Mouse (Mus musculus): Measurements from ENCODE around the gene Lpcat4. TPM values are rescaled to one million over a fixed set of nuclear protein-coding genes. Genes with fewer than 3 reads are reported as not detected.

Lpcat4 gene
- polyA plus RNA-seq, 1 experiment from 2014 or later, result 15.9 TPM

GRCm38 (mm10) chr2:112287059-112287458 lies 47.8 kb downstream of the Lpcat4 start:
- Histone ChIP-seq H3K27me3 (replicated peaks; ENCODE audit: control insufficient read depth, insufficient read depth, low read length) (no peaks in the 10 kb centered on the region), H3K9me3 (ENCODE audit: control insufficient read depth, low read length) (no peaks in the 10 kb centered on the region), H3K9ac (replicated peaks; ENCODE audit: low read depth, low read length) (no peak overlapping the region), H3K4me2 (ENCODE audit: low read length) (no peak overlapping the region), H3K27ac (ENCODE audit: low read length) (no peak overlapping the region), H3K36me3 (ENCODE audit: control insufficient read depth, insufficient read depth) (no peaks in the 10 kb centered on the region), H3K4me3 (replicated peaks; ENCODE audit: low read length) (no peak overlapping the region), H3K4me1 (replicated peaks; ENCODE audit: control insufficient read depth, insufficient read depth, low read length) (peaks cover 7% of the 10 kb centered on the region)
- no peak for ATAC-seq
- WGBS, result 59% methylated on average over 4 of the region's 4 CpGs

GRCm38 (mm10) chr2:112289507-112289906 lies 50.2 kb downstream of the Lpcat4 start:
- 93% methylated on average over 3 of the region's 3 CpGs for WGBS
- ATAC-seq, result no peak
- H3K27ac ChIP-seq (ENCODE audit: low read length), result no peak overlapping the region
- H3K4me1 ChIP-seq (replicated peaks; ENCODE audit: control insufficient read depth, insufficient read depth, low read length), result peaks cover 2% of the 10 kb centered on the region
- H3K9ac ChIP-seq (replicated peaks; ENCODE audit: low read depth, low read length), result no peak overlapping the region
- H3K4me3 ChIP-seq (replicated peaks; ENCODE audit: low read length), result no peak overlapping the region
- no peak overlapping the region for H3K4me2 ChIP-seq (ENCODE audit: low read length)
- H3K27me3 ChIP-seq (replicated peaks; ENCODE audit: control insufficient read depth, insufficient read depth, low read length), result no peaks in the 10 kb centered on the region
- H3K36me3 ChIP-seq (ENCODE audit: control insufficient read depth, insufficient read depth), result no peaks in the 10 kb centered on the region
- no peaks in the 10 kb centered on the region for H3K9me3 ChIP-seq (ENCODE audit: control insufficient read depth, low read length)

GRCm38 (mm10) chr2:112292823-112293222 lies 53.6 kb downstream of the Lpcat4 start:
- Histone ChIP-seq H3K9ac (replicated peaks; ENCODE audit: low read depth, low read length) (no peak overlapping the region), H3K4me2 (ENCODE audit: low read length) (no peak overlapping the region), H3K36me3 (ENCODE audit: control insufficient read depth, insufficient read depth) (no peaks in the 10 kb centered on the region), H3K27me3 (replicated peaks; ENCODE audit: control insufficient read depth, insufficient read depth, low read length) (no peaks in the 10 kb centered on the region), H3K9me3 (ENCODE audit: control insufficient read depth, low read length) (no peaks in the 10 kb centered on the region), H3K4me1 (replicated peaks; ENCODE audit: control insufficient read depth, insufficient read depth, low read length) (no peaks in the 10 kb centered on the region), H3K27ac (ENCODE audit: low read length) (no peak overlapping the region), H3K4me3 (replicated peaks; ENCODE audit: low read length) (no peak overlapping the region)
- WGBS, result 80% methylated on average over 2 of the region's 2 CpGs
- no peak for ATAC-seq

GRCm38 (mm10) chr2:112296211-112296610 lies 56.9 kb downstream of the Lpcat4 start:
- Histone ChIP-seq H3K36me3 (ENCODE audit: control insufficient read depth, insufficient read depth) (no peaks in the 10 kb centered on the region), H3K9ac (replicated peaks; ENCODE audit: low read depth, low read length) (no peak overlapping the region), H3K4me1 (replicated peaks; ENCODE audit: control insufficient read depth, insufficient read depth, low read length) (no peaks in the 10 kb centered on the region), H3K4me3 (replicated peaks; ENCODE audit: low read length) (no peak overlapping the region), H3K9me3 (ENCODE audit: control insufficient read depth, low read length) (no peaks in the 10 kb centered on the region), H3K27me3 (replicated peaks; ENCODE audit: control insufficient read depth, insufficient read depth, low read length) (no peaks in the 10 kb centered on the region), H3K27ac (ENCODE audit: low read length) (no peak overlapping the region), H3K4me2 (ENCODE audit: low read length) (no peak overlapping the region)
- 61% methylated on average over 3 of the region's 3 CpGs for WGBS
- ATAC-seq, result peak; percentile 54; the same call in 1 of the 2 replicates

Other genes with a start within 250 kb of the Lpcat4 start
- not detected in 2 replicates for gene Olfr1309, start 249.2 kb upstream of the Lpcat4 start, polyA plus RNA-seq (2015; fragmentation: Nextera tagmentation; extraction: Ambion mirVana)
- not detected in 2 replicates for gene Olfr1310, start 226.8 kb upstream of the Lpcat4 start, polyA plus RNA-seq (2015; fragmentation: Nextera tagmentation; extraction: Ambion mirVana)
- gene Olfr1311, start 215.1 kb upstream of the Lpcat4 start, polyA plus RNA-seq (2015; fragmentation: Nextera tagmentation; extraction: Ambion mirVana), result not detected in 2 replicates
- not detected in 2 replicates for gene Olfr1312, start 189.2 kb upstream of the Lpcat4 start, polyA plus RNA-seq (2015; fragmentation: Nextera tagmentation; extraction: Ambion mirVana)
- gene Olfr1313, start 161.6 kb upstream of the Lpcat4 start, polyA plus RNA-seq (2015; fragmentation: Nextera tagmentation; extraction: Ambion mirVana), result not detected in 2 replicates
- gene Olfr1314, start 142.7 kb upstream of the Lpcat4 start, polyA plus RNA-seq (2015; fragmentation: Nextera tagmentation; extraction: Ambion mirVana), result not detected in 2 replicates
- gene Olfr1315-ps1, start 124.0 kb upstream of the Lpcat4 start, polyA plus RNA-seq (2015; fragmentation: Nextera tagmentation; extraction: Ambion mirVana), result not detected in 2 replicates
- gene Olfr1316, start 104.5 kb upstream of the Lpcat4 start, polyA plus RNA-seq (2015; fragmentation: Nextera tagmentation; extraction: Ambion mirVana), result not detected in 2 replicates
- gene Olfr1317, start 99.1 kb upstream of the Lpcat4 start, polyA plus RNA-seq (2015; fragmentation: Nextera tagmentation; extraction: Ambion mirVana), result not detected in 2 replicates
- not detected in 2 replicates for gene Olfr1318, start 85.3 kb upstream of the Lpcat4 start, polyA plus RNA-seq (2015; fragmentation: Nextera tagmentation; extraction: Ambion mirVana)
- gene Nutm1, start 19.8 kb downstream of the Lpcat4 start, polyA plus RNA-seq (2015; fragmentation: Nextera tagmentation; extraction: Ambion mirVana), result not detected in 2 replicates
- 157 and 169 TPM in 2 replicates for gene Nop10, start 22.5 kb downstream of the Lpcat4 start, polyA plus RNA-seq (2015; fragmentation: Nextera tagmentation; extraction: Ambion mirVana)
- 18.5 and 20.1 TPM in 2 replicates for gene Slc12a6, start 26.4 kb downstream of the Lpcat4 start, polyA plus RNA-seq (2015; fragmentation: Nextera tagmentation; extraction: Ambion mirVana)
- gene Gm21985, start 26.8 kb downstream of the Lpcat4 start, polyA plus RNA-seq (2015; fragmentation: Nextera tagmentation; extraction: Ambion mirVana), result not detected in 2 replicates
- 150 and 174 TPM in 2 replicates for gene Emc4, start 128.6 kb downstream of the Lpcat4 start, polyA plus RNA-seq (2015; fragmentation: Nextera tagmentation; extraction: Ambion mirVana)
- gene Katnbl1, start 139.7 kb downstream of the Lpcat4 start, polyA plus RNA-seq (2015; fragmentation: Nextera tagmentation; extraction: Ambion mirVana), result 43.4 and 51.0 TPM in 2 replicates
- 17.2 and 18.0 TPM in 2 replicates for gene Emc7, start 215.5 kb downstream of the Lpcat4 start, polyA plus RNA-seq (2015; fragmentation: Nextera tagmentation; extraction: Ambion mirVana)
- gene Chrm5, start 241.3 kb downstream of the Lpcat4 start, polyA plus RNA-seq (2015; fragmentation: Nextera tagmentation; extraction: Ambion mirVana), result 0.80 and 1.2 TPM in 2 replicates

All from forebrain, embryonic 16.5 days (tissue).